Mouse (Mus musculus) liver, adult 2 months (tissue): ENCODE data around the gene Hydin. TPM values are rescaled to one million over a fixed set of nuclear protein-coding genes. Genes with fewer than 3 reads are reported as not detected.

Experiments used
- DNase-seq: peaks from one replicate; pipeline ENCODE4 v3.0.0-alpha.2; 2011; ENCODE audit warnings: low read depth, low spot score; ENCODE audit errors: extremely low read depth
- H3K27ac ChIP-seq: fragments of 200-500 bp; replicated peaks from 2 replicates; pipeline ENCODE4 v1.5.1; 2012; ENCODE audit warnings: low read depth, mild to moderate bottlenecking, control low read depth, inconsistent platforms, low read length; ENCODE audit not compliant: insufficient read depth
- H3K27me3 ChIP-seq: fragments of 200-500 bp; 2 replicates; pipeline ENCODE4 v1.6.1; 2012; ENCODE audit warnings: mild to moderate bottlenecking, moderate library complexity, low read length, inconsistent platforms; ENCODE audit not compliant: control insufficient read depth, insufficient read depth
- H3K36me3 ChIP-seq: fragments of 200-500 bp; 2 replicates; pipeline ENCODE4 v1.6.1; 2012; ENCODE audit warnings: low read length, inconsistent platforms; ENCODE audit not compliant: control insufficient read depth, insufficient read depth
- H3K4me1 ChIP-seq: fragments of 200-500 bp; 2 replicates; pipeline ENCODE4 v1.6.1; 2011; ENCODE audit warnings: low read length; ENCODE audit not compliant: control insufficient read depth, insufficient read depth
- H3K4me3 ChIP-seq: fragments of 200-500 bp; 2 replicates; pipeline ENCODE4 v1.5.1; 2011; ENCODE audit warnings: low read depth, mild to moderate bottlenecking, control low read depth, low read length, moderate library complexity; ENCODE audit not compliant: insufficient read depth
- H3K79me2 ChIP-seq: fragments of 200-500 bp; 2 replicates; pipeline ENCODE4 v1.6.1; 2012; ENCODE audit warnings: inconsistent platforms, mild to moderate bottlenecking, low read length, moderate library complexity; ENCODE audit not compliant: control insufficient read depth, insufficient read depth
- H3K9ac ChIP-seq: fragments of 200-500 bp; 2 replicates; pipeline ENCODE4 v1.6.1; 2012; ENCODE audit warnings: low read depth, mild to moderate bottlenecking, control low read depth, inconsistent platforms, low read length
- CTCF ChIP-seq: fragments of 200-500 bp; IDR thresholded peaks from 2 replicates; pipeline ENCODE4 v1.5.1; 2011; ENCODE audit warnings: low read depth, low read length, control low read depth
- POLR2A ChIP-seq: fragments of 200-500 bp; IDR thresholded peaks from 2 replicates; pipeline ENCODE4 v1.6.1; 2011; ENCODE audit warnings: low read length, control low read depth; ENCODE audit not compliant: insufficient read depth; ENCODE audit errors: extremely low read depth
- WGBS: fragments of 180-500 bp; shearing (Covaris S2); methylation state at CpG from one replicate; pipeline ENCODE4 v1.1.7; 2018; 5-methylcytosine and 5-hydroxymethylcytosine counted together
- polyA plus RNA-seq: library from polyadenylated mRNA; depleted of rRNA; stranded (reverse); fragments of >200 nt; gene quantifications from 2 replicates; pipeline ENCODE4 v1.2.3, GENCODE M21; 2012
- total RNA-seq: library from RNA; depleted of rRNA; stranded (reverse); fragments of >200 nt; gene quantifications from 2 replicates; pipeline ENCODE4 v1.2.3, GENCODE M21; 2014

Hydin gene
- total and polyA plus RNA-seq, 2 experiments = under 0.01 TPM; not detected in 1

- H3K27ac ChIP-seq = no peak overlapping the region
- H3K79me2 ChIP-seq = no peaks in the 10 kb centered on the region
- no peaks in the 10 kb centered on the region for H3K27me3 ChIP-seq
- H3K4me1 ChIP-seq = no peaks in the 10 kb centered on the region
- WGBS = 81% methylated on average over 4 of the region's 4 CpGs
- H3K36me3 ChIP-seq = no peaks in the 10 kb centered on the region
- TF ChIP-seq POLR2A = no peak
- no peak for TF ChIP-seq CTCF
- DNase-seq = no peak
- H3K9ac ChIP-seq = no peak overlapping the region
- no peak overlapping the region for H3K4me3 ChIP-seq
Measured at GRCm38 (mm10) chr8:110270659-110271058, 3.9 kb downstream of the Hydin start.

GRCm38 (mm10) chr8:110273394-110273793 lies 6.6 kb downstream of the Hydin start:
- Histone ChIP-seq H3K36me3 (no peaks in the 10 kb centered on the region), H3K9ac (no peak overlapping the region), H3K27ac (no peak overlapping the region), H3K27me3 (no peaks in the 10 kb centered on the region), H3K4me3 (no peak overlapping the region), H3K4me1 (no peaks in the 10 kb centered on the region), H3K79me2 (no peaks in the 10 kb centered on the region)
- 64% methylated on average over 2 of the region's 2 CpGs for WGBS
- TF ChIP-seq POLR2A (no peak), CTCF (no peak)
- no peak for DNase-seq

- Histone ChIP-seq H3K79me2 (no peaks in the 10 kb centered on the region), H3K36me3 (no peaks in the 10 kb centered on the region), H3K27me3 (no peaks in the 10 kb centered on the region), H3K4me3 (no peak overlapping the region), H3K9ac (no peak overlapping the region), H3K27ac (no peak overlapping the region), H3K4me1 (no peaks in the 10 kb centered on the region)
- no peak for TF ChIP-seq POLR2A
- no peak for TF ChIP-seq CTCF
- WGBS = 88% methylated on average over 21 of the region's 21 CpGs
- DNase-seq = no peak
Measured at GRCm38 (mm10) chr8:110275465-110276258, 8.9 kb downstream of the Hydin start.

GRCm38 (mm10) chr8:110276259-110276560 lies 9.4 kb downstream of the Hydin start:
- H3K27ac ChIP-seq = no peak overlapping the region
- H3K4me3 ChIP-seq = no peak overlapping the region
- H3K27me3 ChIP-seq = no peaks in the 10 kb centered on the region
- DNase-seq = no peak
- no peaks in the 10 kb centered on the region for H3K36me3 ChIP-seq
- no peak for TF ChIP-seq POLR2A
- TF ChIP-seq CTCF = no peak
- no peaks in the 10 kb centered on the region for H3K79me2 ChIP-seq
- WGBS = 81% methylated on average over 1 of the region's 1 CpGs
- H3K9ac ChIP-seq = no peak overlapping the region
- no peaks in the 10 kb centered on the region for H3K4me1 ChIP-seq

- Histone ChIP-seq H3K4me3 (no peak overlapping the region), H3K9ac (no peak overlapping the region), H3K79me2 (no peaks in the 10 kb centered on the region), H3K4me1 (no peaks in the 10 kb centered on the region), H3K27ac (no peak overlapping the region), H3K36me3 (no peaks in the 10 kb centered on the region), H3K27me3 (no peaks in the 10 kb centered on the region)
- DNase-seq = no peak
- WGBS = 66% methylated on average over 2 of the region's 2 CpGs
- TF ChIP-seq CTCF = no peak
- TF ChIP-seq POLR2A = no peak
Measured at GRCm38 (mm10) chr8:110312715-110313114, 45.9 kb downstream of the Hydin start.

GRCm38 (mm10) chr8:110315826-110316225 lies 49.0 kb downstream of the Hydin start:
- WGBS = 73% methylated on average over 7 of the region's 7 CpGs
- Histone ChIP-seq H3K9ac (no peak overlapping the region), H3K27ac (no peak overlapping the region), H3K36me3 (no peaks in the 10 kb centered on the region), H3K79me2 (no peaks in the 10 kb centered on the region), H3K27me3 (no peaks in the 10 kb centered on the region), H3K4me3 (no peak overlapping the region), H3K4me1 (no peaks in the 10 kb centered on the region)
- TF ChIP-seq CTCF = no peak
- no peak for TF ChIP-seq POLR2A
- no peak for DNase-seq
